Mouse (Mus musculus): Measurements from ENCODE around the gene Cpsf6. TPM values are rescaled to one million over a fixed set of nuclear protein-coding genes. Genes with fewer than 3 reads are reported as not detected.

The Cpsf6 gene
- polyA plus RNA-seq (2012; rRNA removed): 28.6 and 32.9 TPM in 2 replicates

GRCm38 (mm10) chr10:117379908-117380307, at the start of gene Cpsf6:
Gene Cpsf6 (minus strand): TSS chr10:117380015.

Other genes starting within 250 kb of the Cpsf6 start
- 9.0 and 9.6 TPM in 2 replicates for gene Frs2, start 231.5 kb downstream of the Cpsf6 start, polyA plus RNA-seq (2012; rRNA removed)
- 40.6 and 41.2 TPM in 2 replicates for gene Yeats4, start 155.5 kb downstream of the Cpsf6 start, polyA plus RNA-seq (2012; rRNA removed)
- gene 9530003J23Rik, start 141.3 kb downstream of the Cpsf6 start, polyA plus RNA-seq (2012; rRNA removed): not detected in 2 replicates
- gene Lyz2, start 97.7 kb downstream of the Cpsf6 start, polyA plus RNA-seq (2012; rRNA removed): 73.4 and 103 TPM in 2 replicates
- 0.03 TPM in 2 replicates for gene Lyz1, start 87.1 kb downstream of the Cpsf6 start, polyA plus RNA-seq (2012; rRNA removed)
- 2.9 and 3.6 TPM in 2 replicates for gene Cpm, start 249.5 kb upstream of the Cpsf6 start, polyA plus RNA-seq (2012; rRNA removed)